Mouse (Mus musculus) cerebellum, adult 8-10 months (tissue): ENCODE results near the gene Ttc28.

Experiments
- DNase-seq: peaks from one replicate; pipeline ENCODE4 v3.0.0; 2022

Ttc28 gene

GRCm38 (mm10) chr5:110888596-110888995, 9.0 kb downstream of the Ttc28 start:
- DNase-seq = no peak

- no peak for DNase-seq
These were observed 10.3 kb downstream of the Ttc28 start for GRCm38 (mm10) chr5:110889945-110890344.

- DNase-seq = no peak
These were observed 11.0 kb downstream of the Ttc28 start for GRCm38 (mm10) chr5:110890561-110890960.

GRCm38 (mm10) chr5:110897114-110897788, 17.6 kb downstream of the Ttc28 start:
- DNase-seq = no peak

GRCm38 (mm10) chr5:110898169-110898568, 18.6 kb downstream of the Ttc28 start:
- no peak for DNase-seq

GRCm38 (mm10) chr5:110898785-110899184, 19.2 kb downstream of the Ttc28 start:
- no peak for DNase-seq

- DNase-seq = no peak
These were observed 20.7 kb downstream of the Ttc28 start for GRCm38 (mm10) chr5:110900331-110900730.

GRCm38 (mm10) chr5:110906708-110907107, 27.1 kb downstream of the Ttc28 start:
- no peak for DNase-seq

GRCm38 (mm10) chr5:110908879-110909278, 29.3 kb downstream of the Ttc28 start:
- no peak for DNase-seq

GRCm38 (mm10) chr5:110909955-110910589, 30.5 kb downstream of the Ttc28 start:
- no peak for DNase-seq

GRCm38 (mm10) chr5:110914859-110915258, 35.3 kb downstream of the Ttc28 start:
- no peak for DNase-seq

- peak; percentile 11 for DNase-seq
These were observed 36.6 kb downstream of the Ttc28 start for GRCm38 (mm10) chr5:110916241-110916640.

- DNase-seq = no peak
These were observed 39.9 kb downstream of the Ttc28 start for GRCm38 (mm10) chr5:110919541-110919940.

GRCm38 (mm10) chr5:110923336-110923735, 43.7 kb downstream of the Ttc28 start:
- DNase-seq = no peak

GRCm38 (mm10) chr5:110924636-110925035, 45.0 kb downstream of the Ttc28 start:
- no peak for DNase-seq

GRCm38 (mm10) chr5:110925804-110926203, 46.2 kb downstream of the Ttc28 start:
- no peak for DNase-seq

- DNase-seq = no peak
These were observed 48.7 kb downstream of the Ttc28 start for GRCm38 (mm10) chr5:110928289-110928688.

- no peak for DNase-seq
These were observed 49.7 kb downstream of the Ttc28 start for GRCm38 (mm10) chr5:110929306-110929705.

- DNase-seq = no peak
These were observed 57.0 kb downstream of the Ttc28 start for GRCm38 (mm10) chr5:110936606-110937005.

GRCm38 (mm10) chr5:110944326-110944725, 64.7 kb downstream of the Ttc28 start:
- no peak for DNase-seq

GRCm38 (mm10) chr5:110948476-110949399, 69.1 kb downstream of the Ttc28 start:
- DNase-seq = no peak

GRCm38 (mm10) chr5:110949791-110950190, 70.2 kb downstream of the Ttc28 start:
- DNase-seq = no peak

GRCm38 (mm10) chr5:110958196-110958595, 78.6 kb downstream of the Ttc28 start:
- DNase-seq = no peak

- DNase-seq = no peak
These were observed 80.5 kb downstream of the Ttc28 start for GRCm38 (mm10) chr5:110960067-110960466.
